Mouse (Mus musculus) left cerebral cortex, adult 9 months (tissue): ENCODE results near the gene Def6.
"Not testable (repeated sequence)": the region's sequence is repeated elsewhere in the genome, so short reads cannot be mapped to it uniquely, and the experiment has no call there.

Source experiments
- DNase-seq, 2 experiments: peaks; one replicate each; pipeline ENCODE4 v3.0.0; 2022; ENCODE audit warnings: low spot score in 2 of 2

Gene Def6

GRCm38 (mm10) chr17:28208314-28208612 lies 685 bp downstream of the Def6 start:
- DNase-seq, result no peak

- no peak for DNase-seq
These were observed 2.0 kb downstream of the Def6 start for GRCm38 (mm10) chr17:28209457-28210110.

GRCm38 (mm10) chr17:28211921-28212341 lies 4.4 kb downstream of the Def6 start:
- DNase-seq, result no peak

GRCm38 (mm10) chr17:28212391-28212790 lies 4.8 kb downstream of the Def6 start:
- no peak for DNase-seq

- DNase-seq, result no peak
These were observed 5.7 kb downstream of the Def6 start for GRCm38 (mm10) chr17:28213236-28213635.

GRCm38 (mm10) chr17:28216791-28217190 lies 9.2 kb downstream of the Def6 start:
- no peak for DNase-seq

- no peak for DNase-seq
These were observed 10.4 kb downstream of the Def6 start for GRCm38 (mm10) chr17:28217721-28218649.

GRCm38 (mm10) chr17:28222463-28222862 lies 14.9 kb downstream of the Def6 start:
- DNase-seq, result not testable (repeated sequence)

GRCm38 (mm10) chr17:28223561-28224391 lies 16.2 kb downstream of the Def6 start:
- DNase-seq, result peak; percentile 75 to 89

GRCm38 (mm10) chr17:28224615-28225014 lies 17.0 kb downstream of the Def6 start:
- DNase-seq, result no peak

GRCm38 (mm10) chr17:28226014-28226413 lies 18.4 kb downstream of the Def6 start:
- peak; percentile 88 to 94 for DNase-seq

- DNase-seq, result no peak
These were observed 22.9 kb downstream of the Def6 start for GRCm38 (mm10) chr17:28230486-28230885.

GRCm38 (mm10) chr17:28231026-28231736 lies 23.6 kb downstream of the Def6 start:
- DNase-seq, result no peak

GRCm38 (mm10) chr17:28232475-28233060 lies 25.0 kb downstream of the Def6 start, which contains the start of gene Ppard:
Gene Ppard, plus strand, starts transcription at chr17:28232700.
- DNase-seq, result peak; percentile 84 to 97

- DNase-seq, result no peak
These were observed 25.6 kb downstream of the Def6 start for GRCm38 (mm10) chr17:28233091-28233731.

GRCm38 (mm10) chr17:28234641-28235040 lies 27.1 kb downstream of the Def6 start:
- no peak for DNase-seq

- DNase-seq, result peak in 1 of 2 experiments; percentile 31
These were observed 28.5 kb downstream of the Def6 start for GRCm38 (mm10) chr17:28235982-28236635.

GRCm38 (mm10) chr17:28236636-28237015 lies 29.0 kb downstream of the Def6 start:
- no peak for DNase-seq

- DNase-seq, result no peak
These were observed 29.8 kb downstream of the Def6 start for GRCm38 (mm10) chr17:28237362-28237761.

- DNase-seq, result no peak
These were observed 30.3 kb downstream of the Def6 start for GRCm38 (mm10) chr17:28237874-28238273.
